Mouse (Mus musculus): ENCODE results near the gene Gm20604.

DNA sequence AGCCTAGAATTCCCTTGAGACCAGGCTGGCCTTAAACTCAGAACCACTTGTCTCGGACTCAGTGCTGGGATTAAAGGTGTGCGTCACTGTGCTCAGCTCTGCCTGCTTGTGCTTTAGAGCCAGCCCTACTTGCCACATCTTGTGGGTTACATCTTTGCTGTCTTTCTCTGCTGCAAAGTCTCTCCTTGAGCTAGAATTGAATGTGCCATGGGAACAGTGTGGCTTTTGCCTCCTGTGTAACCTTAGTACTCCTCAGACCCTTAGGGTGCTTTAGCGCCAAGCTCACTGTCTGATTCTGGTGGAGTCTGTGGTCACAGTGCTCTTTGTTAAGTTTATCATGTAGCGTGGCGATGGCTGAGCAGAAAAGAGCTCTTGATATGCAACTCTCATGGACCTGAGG is 14.2 kb upstream of the Gm20604 start:
- TF ChIP-seq CTCF (IDR thresholded peaks at IDR 0.05; ENCODE audit: low read depth, low read length) (no peak), POLR2A (IDR thresholded peaks at IDR 0.05; ENCODE audit: borderline replicate concordance, low read depth, low read length) (no peak)

Data from bone marrow macrophage, adult 2 months (primary cell).